Mouse (Mus musculus): ENCODE data around the gene Zfp683.
A peak's percentile ranks its signal among the peaks of the same experiment; 100 is the strongest.

Zfp683 gene

GRCm38 (mm10) chr4:134053538-134053937, at the start of gene Zfp683:
Gene Zfp683, plus strand, starts transcription at chr4:134053838.
- no peak for DNase-seq (ENCODE audit: extremely low spot score)

DNA sequence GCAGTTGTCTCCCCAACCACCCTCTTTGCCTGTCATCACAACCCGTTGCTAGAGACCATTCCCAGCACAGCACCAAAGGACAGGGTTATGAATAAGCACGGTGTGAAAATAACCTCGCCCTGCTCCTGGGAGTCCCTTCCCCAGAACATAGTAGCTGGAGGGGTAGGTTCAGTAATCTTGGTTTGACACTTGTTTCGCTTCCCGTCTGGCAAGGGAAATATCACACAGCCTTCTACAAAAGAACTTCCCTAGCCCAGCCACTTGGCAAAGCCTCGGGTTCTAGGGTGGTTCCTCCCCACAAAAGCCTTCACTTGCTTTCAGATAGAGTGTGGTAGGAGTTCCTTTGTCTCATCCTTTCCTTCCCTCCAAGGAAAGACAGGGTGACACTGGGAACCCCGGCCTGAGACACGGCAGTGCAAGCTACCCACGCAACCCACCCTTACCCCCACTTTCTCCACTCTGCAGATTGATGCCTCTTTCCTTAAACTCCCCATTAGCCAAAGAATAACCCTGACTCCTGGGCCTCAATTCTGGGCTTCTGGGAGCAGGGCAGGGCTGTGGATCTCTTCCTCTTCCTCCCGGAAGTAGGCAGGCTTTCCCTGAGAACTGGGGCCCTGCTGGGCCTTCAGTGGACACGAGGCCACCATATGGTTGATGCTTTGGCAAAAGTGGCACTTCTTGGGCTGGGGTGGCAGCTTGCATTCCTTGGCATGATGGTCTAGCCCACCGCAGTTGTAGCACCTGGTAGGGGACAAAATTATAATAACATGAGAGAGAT, 47.9 kb upstream of the Zfp683 start:
- no peak for DNase-seq (ENCODE audit: extremely low spot score)

DNA sequence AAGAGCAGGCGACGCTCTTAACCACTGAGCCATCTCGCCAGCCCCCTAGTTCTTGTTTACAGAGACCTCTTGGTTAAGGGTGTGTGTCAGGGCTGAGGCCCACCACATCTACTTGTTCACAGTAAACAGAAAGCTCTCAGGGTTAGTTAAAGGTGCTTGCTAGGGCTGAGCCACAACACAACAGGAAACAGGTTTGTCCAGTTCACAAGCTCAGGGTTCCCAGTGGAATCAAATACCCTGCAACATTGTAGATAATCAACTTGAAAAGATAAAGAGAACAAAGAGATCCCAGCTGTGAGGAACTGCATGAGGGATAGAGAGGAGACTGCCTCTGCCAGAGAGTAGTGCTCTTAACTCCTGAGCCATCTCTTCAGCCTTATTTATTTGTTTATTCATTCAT, 46.8 kb upstream of the Zfp683 start:
- DNase-seq (ENCODE audit: extremely low spot score) = no peak

- no peak for DNase-seq (ENCODE audit: extremely low spot score)
Measured at GRCm38 (mm10) chr4:134009709-134010108, 43.9 kb upstream of the Zfp683 start.

- DNase-seq (ENCODE audit: extremely low spot score) = peak; percentile 89
Measured at GRCm38 (mm10) chr4:134011450-134012414, 41.9 kb upstream of the Zfp683 start.

DNA sequence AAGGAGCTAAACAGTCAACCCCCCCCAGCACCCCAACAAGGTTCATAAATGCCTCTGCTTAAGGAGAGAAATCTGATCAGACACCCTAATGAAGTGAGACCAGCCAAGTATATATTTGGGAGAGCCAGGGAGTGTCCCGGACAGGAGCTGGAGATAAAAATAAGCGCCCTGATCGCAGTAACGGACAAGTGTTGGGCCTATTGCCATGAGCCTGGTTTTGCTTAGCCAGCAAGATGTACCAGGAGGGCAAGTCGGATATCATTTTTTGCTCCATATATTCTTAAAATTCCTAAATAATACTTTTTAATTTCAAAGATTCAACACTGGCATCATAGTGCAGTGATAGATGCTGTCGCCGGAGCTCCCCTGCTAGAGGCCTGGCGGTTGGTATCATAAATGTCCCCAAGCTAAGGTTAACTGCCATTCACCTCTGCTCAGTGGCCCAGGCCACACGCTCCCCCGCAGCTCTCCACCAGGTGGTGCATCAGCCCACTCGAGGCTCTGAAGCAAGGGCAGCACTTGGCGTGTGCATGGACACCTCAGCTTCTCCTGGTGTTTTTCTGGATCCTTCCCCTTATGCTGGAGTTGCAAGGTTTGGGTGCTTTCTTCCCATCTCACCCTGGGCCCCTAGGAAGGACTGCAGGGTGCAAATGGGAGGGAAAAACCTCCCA, 40.6 kb upstream of the Zfp683 start:
- peak; percentile 56 for DNase-seq (ENCODE audit: extremely low spot score)

DNA sequence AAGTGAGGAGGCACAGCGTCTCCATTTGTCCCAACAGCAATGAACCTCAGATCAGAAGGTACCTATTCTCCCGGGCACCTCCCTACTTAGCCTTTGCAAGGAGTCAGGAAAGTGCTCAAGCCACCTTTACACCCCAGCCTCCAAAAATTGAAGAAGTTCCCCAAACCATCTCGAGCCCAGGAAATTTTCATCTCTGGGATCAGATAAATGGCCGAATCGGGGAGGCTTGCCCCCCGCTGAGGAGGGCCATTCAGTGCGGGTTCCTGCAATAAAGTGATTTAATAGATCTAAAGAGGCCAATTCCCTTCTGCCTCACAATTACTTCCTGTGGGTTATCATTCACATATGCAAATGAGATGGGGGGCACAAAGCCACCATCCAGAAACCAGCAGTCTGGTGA, 37.4 kb upstream of the Zfp683 start:
- no peak for DNase-seq (ENCODE audit: extremely low spot score)

DNA sequence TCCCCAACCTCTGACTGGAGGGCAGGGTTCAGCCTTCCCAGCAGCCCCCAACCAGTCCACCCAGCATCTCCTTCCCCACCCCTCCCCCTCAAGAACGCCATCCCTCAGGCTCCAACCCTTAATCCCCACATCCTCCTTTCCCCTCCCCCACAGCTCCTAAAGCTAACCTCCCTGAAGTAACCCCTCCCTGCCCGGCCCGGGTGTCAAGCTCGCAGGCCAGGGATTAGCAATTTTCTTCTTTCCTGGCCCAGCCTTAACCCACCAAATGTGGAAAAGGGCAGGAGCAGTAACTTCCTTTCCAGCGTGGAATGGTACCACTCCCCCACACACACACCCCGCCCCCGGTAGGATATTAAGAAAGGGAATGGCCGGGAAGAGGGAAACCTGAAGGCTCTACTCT, 36.9 kb upstream of the Zfp683 start:
- DNase-seq (ENCODE audit: extremely low spot score) = peak; percentile 88

DNA sequence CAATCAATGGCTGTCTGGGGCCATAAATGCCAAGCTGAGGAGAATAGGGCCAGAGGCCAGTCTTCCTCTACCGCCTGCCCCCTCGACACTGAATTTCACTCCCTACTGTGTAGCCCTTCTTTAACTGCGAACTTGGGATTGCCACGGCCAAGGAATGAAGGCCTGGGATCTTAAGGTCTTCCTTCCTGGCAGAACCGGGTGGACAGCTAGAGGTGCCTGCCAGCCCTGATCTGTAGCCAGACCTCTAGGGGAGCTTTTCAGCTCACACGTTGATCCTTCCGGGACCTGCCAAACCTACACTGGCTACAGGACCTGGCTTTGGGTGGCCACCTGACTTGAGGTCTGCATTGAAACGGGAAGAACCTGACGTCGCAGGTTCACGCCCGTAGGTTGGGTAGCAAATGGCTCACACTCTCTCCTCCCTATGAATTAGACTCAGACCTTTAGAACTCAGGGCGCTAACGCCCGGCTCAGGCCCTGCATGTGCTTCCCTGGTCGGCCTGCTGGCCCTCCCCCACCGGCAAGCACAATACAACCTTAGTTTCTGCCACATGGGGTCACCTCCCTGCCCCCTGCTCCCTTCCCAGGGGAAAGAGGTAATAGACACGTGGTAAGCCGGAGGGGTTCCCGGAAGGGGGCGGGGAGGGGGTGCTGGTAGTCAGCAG, 36.3 kb upstream of the Zfp683 start:
- peak; percentile 80 for DNase-seq (ENCODE audit: extremely low spot score)

DNA sequence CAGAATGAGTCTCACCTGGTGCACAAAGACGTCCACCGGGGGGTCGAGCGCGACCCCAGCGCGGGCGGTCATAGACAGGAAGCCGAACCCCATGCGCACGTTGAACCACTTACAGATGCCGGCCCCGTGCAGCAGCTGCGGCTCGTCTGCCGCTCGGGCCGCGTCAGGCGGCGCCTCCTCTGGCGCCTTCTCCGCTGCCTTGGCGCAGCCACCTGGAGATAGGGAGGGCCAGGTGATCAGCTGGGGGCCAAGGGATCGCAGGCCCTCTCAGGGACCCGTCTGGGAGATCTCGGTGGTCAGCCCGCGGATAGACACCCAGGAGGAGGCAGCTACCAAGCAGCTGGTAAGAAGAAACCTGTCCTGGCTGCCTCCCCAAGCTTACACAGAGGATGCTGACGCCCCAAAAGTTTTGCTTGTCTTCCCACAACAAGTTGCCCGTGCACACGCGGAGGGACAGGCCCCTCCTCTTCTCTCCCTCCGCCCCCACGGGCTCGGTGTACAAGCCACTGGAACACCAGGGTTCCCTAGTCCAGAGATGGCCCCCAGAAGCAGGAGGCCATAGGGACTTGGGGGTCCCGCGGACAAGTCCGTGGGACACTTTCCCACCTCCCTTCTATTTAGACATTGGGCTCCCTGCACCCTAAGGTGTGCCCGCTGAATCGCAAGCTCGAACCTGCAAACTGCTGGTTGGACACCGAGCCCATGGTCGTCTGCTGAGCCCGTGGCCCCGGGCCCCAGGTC, 35.4 kb upstream of the Zfp683 start:
- DNase-seq (ENCODE audit: extremely low spot score) = peak; percentile 67

- peak; percentile 92 for DNase-seq (ENCODE audit: extremely low spot score)
Measured at GRCm38 (mm10) chr4:134018779-134019145, 34.9 kb upstream of the Zfp683 start, which contains the start of gene Lin28a. Gene Lin28a, minus strand, starts transcription at chr4:134018841.

DNA sequence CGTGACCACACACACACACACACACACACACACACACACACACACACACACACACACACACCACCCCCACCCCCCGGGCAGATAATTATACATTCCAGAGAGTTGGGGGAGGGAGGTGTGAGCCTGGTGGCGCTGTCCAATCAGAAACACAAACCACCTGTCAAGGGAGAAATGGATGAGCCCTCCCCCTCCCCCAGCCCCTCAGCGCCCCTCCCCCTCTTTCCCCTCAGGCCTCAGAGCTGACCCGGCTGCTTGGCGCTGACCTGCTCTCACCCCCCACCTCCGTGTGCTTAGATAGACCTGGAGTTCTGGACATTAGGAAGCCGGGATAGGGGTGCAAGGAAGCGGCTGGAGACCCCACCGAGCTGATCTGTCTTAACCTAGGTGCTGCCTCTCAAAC, 34.4 kb upstream of the Zfp683 start:
- DNase-seq (ENCODE audit: extremely low spot score) = peak; percentile 95

GRCm38 (mm10) chr4:134019641-134020351, 33.8 kb upstream of the Zfp683 start:
- DNase-seq (ENCODE audit: extremely low spot score) = peak; percentile 91

DNA sequence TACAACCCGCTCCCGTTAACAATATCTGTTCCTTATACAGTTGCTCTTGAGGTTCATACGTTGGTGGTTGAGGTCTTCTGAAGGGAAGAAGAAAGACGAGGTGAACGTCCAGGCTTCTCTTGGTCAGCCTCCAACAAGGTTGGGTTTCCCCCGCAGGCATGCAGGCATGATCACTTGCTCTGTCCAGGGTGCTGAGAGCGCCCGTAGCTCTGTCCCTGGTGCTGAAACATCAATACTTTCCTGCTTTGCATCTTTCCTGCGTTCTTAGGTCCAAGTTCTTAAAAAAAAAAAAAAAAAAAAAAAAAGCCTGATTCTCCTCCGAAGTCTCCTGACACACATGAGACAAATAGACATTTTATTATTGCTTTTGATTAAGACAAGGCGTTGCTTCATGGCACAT, 33.0 kb upstream of the Zfp683 start:
- peak; percentile 83 for DNase-seq (ENCODE audit: extremely low spot score)

DNA sequence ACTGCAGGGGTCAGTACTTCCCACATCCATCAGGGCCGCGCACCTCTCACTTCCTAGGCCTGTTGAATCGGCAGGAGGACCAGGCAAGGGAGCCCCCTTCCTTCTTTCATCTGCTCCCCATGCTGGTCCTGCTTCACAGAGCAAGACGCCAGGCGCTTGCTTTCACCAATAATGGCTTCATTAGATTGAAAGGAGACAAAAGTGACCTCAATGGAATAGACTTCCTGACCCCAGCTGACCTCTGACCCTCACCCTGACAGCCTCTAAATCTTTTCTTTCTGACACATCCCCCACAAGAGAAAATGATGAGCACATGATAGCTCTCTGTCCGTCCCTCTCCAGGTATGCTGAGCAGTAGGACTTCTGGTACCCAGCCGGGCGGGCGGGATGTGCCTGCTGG, 27.8 kb upstream of the Zfp683 start:
- DNase-seq (ENCODE audit: extremely low spot score) = peak; percentile 54

DNA sequence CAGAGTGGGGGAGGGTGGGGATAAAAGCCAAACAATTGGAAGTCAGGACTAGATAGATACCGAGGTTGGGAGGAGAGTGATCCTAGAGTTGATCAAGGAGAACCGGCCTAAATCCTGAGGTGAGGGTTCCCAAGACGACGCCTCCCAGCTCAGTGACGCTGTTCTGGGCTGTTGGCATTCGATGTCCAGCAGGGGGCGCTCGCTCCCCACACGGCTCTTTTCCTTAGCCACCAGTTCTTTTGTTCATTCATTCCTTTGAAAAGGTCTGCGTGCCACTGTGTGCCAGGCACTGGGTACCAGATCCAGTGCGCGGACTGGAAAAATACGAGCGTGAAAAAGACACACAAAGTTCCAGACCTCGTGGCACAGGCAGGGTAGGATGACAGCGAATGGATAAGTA, 17.7 kb upstream of the Zfp683 start:
- peak; percentile 81 for DNase-seq (ENCODE audit: extremely low spot score)

- DNase-seq (ENCODE audit: extremely low spot score) = no peak
Measured at GRCm38 (mm10) chr4:134041317-134042123, 12.1 kb upstream of the Zfp683 start.

GRCm38 (mm10) chr4:134043041-134043440, 10.6 kb upstream of the Zfp683 start:
- no peak for DNase-seq (ENCODE audit: extremely low spot score)

DNA sequence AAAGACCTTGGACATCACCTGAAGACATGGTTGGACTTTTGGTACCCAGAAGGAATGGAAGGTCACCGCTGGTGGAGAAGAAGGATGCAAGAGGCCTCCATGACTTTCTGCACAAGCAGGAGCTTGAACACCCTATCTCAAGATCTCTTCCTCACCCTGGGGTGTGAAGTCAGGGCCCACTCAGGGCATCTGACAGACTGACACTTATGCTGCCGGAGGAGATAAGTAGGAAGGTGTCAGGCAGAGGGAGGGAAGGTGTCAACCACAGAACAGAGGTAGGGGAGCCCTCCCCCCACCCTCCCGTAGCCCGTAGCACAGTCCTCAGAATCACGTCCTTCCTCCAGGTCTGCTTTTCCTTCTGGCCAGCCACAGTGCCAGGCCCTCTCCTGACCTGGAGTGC, 6.0 kb upstream of the Zfp683 start:
- DNase-seq (ENCODE audit: extremely low spot score) = no peak

Measured in embryo, embryonic 9.5 days (tissue).